ENCODE assay signal across 17 mouse cellular contexts in genomic region chr12:100226621-100227020, GRCm38 (mm10). TPM values are rescaled to one million over a fixed set of nuclear protein-coding genes. Genes with fewer than 3 reads are reported as not detected.
DNase-seq lines count a peak whose midpoint lies in the region; ATAC-seq lines count a peak whose summit lies in the region.
"Had no signal": no experiment of that assay in that cellular context is flagged by ENCODE, and none has a peak within 500 bp of the region (broad histone marks: within the 10 kb centered on the region; RNA-seq: fewer than 3 reads in every experiment).

No protein-coding gene starts in this region.

- no peak overlapping the region for H3K4me2 ChIP-seq in forebrain, embryonic 11.5 days (ENCODE audit: low read depth, low read length, severe bottlenecking)
- no peak overlapping the region for H3K4me2 ChIP-seq in hindbrain, embryonic 14.5 days (replicated peaks)
- H3K4me2 ChIP-seq in midbrain, embryonic 16.5 days (ENCODE audit: low read length), result 0 out of 2 replicates have a peak overlapping the region, but pooled peaks have one; percentile 7
- H3K4me2 ChIP-seq: liver, embryonic 13.5 days had no signal

- no peak overlapping the region for H3K4me3 ChIP-seq in forebrain, embryonic 11.5 days (ENCODE audit: low read depth, low read length)
- H3K4me3 ChIP-seq in hindbrain, embryonic 14.5 days (replicated peaks; ENCODE audit: low read length), result no peak overlapping the region
- no peak overlapping the region for H3K4me3 ChIP-seq in midbrain, embryonic 16.5 days (ENCODE audit: low read depth, low read length)
- H3K4me3 ChIP-seq: liver, embryonic 13.5 days had no signal

- H3K36me3 ChIP-seq in forebrain, embryonic 11.5 days (ENCODE audit: control insufficient read depth, insufficient read depth, low read length), result no peaks in the 10 kb centered on the region
- H3K36me3 ChIP-seq in hindbrain, embryonic 14.5 days (replicated peaks; ENCODE audit: control insufficient read depth, insufficient read depth), result no peaks in the 10 kb centered on the region
- H3K36me3 ChIP-seq in midbrain, embryonic 16.5 days (ENCODE audit: control insufficient read depth, insufficient read depth, low read length), result no peaks in the 10 kb centered on the region
- H3K36me3 ChIP-seq: G1E; liver, embryonic 13.5 days had no signal

- H3K4me1 ChIP-seq in forebrain, embryonic 11.5 days (replicated peaks; ENCODE audit: control insufficient read depth, insufficient read depth, low read length), result peaks cover 6% of the 10 kb centered on the region; the same call in 1 of the 2 replicates
- H3K4me1 ChIP-seq in hindbrain, embryonic 14.5 days (replicated peaks; ENCODE audit: control insufficient read depth, insufficient read depth, low read length), result peaks cover 45% of the 10 kb centered on the region
- H3K4me1 ChIP-seq in midbrain, embryonic 16.5 days (ENCODE audit: control insufficient read depth, insufficient read depth, low read length), result peaks cover 50% of the 10 kb centered on the region
- H3K4me1 ChIP-seq: liver, embryonic 13.5 days had no signal

- 0 out of 2 replicates have a peak overlapping the region, but pooled peaks have one; percentile 38 for H3K27ac ChIP-seq in forebrain, embryonic 11.5 days (ENCODE audit: low read depth, low read length)
- 0 out of 2 replicates have a peak overlapping the region, but pooled peaks have one; percentile 33 for H3K27ac ChIP-seq in hindbrain, embryonic 14.5 days
- H3K27ac ChIP-seq in midbrain, embryonic 16.5 days (ENCODE audit: low read length), result peak overlapping the region; percentile 47; the same call in 1 of the 2 replicates
- H3K27ac ChIP-seq: liver, embryonic 13.5 days had no signal

- H3K27me3 ChIP-seq in forebrain, embryonic 11.5 days (ENCODE audit: control insufficient read depth, insufficient read depth, low read length), result no peaks in the 10 kb centered on the region
- H3K27me3 ChIP-seq in hindbrain, embryonic 14.5 days (ENCODE audit: control insufficient read depth, insufficient read depth, low read length), result no peaks in the 10 kb centered on the region
- no peaks in the 10 kb centered on the region for H3K27me3 ChIP-seq in midbrain, embryonic 16.5 days (ENCODE audit: control insufficient read depth, insufficient read depth, low read depth, low read length)

- WGBS in forebrain, embryonic 11.5 days, result 65% methylated on average over 8 of the region's 8 CpGs
- WGBS in hindbrain, embryonic 14.5 days, result 46% methylated on average over 8 of the region's 8 CpGs
- WGBS in midbrain, embryonic 16.5 days, result 38% methylated on average over 8 of the region's 8 CpGs

- peak; percentile 45 for DNase-seq in MN1 (ENCODE audit: low spot score)
- DNase-seq in forebrain, embryonic 11.5 days (ENCODE audit: low spot score), result no peak
- DNase-seq in hindbrain, embryonic 14.5 days (ENCODE audit: low spot score), result no peak
- DNase-seq in cerebellum, postnatal 4 days (ENCODE audit: low spot score in 2 of 2), result no peak
- no peak for DNase-seq in adrenal gland, postnatal 10 days
- no peak for DNase-seq in spleen, adult 18-20 months
- no peak for DNase-seq in thymus, adult 18-20 months
- DNase-seq: B cell, adult 2 months; cerebellum, postnatal 36 days; heart, adult 11 months; heart, postnatal 14 days; kidney, adult 11 months; liver, embryonic 13.5 days; lung, postnatal 10 days; right cerebral cortex, adult 18-20 months had no signal

- no peak overlapping the region for H3K9ac ChIP-seq in forebrain, embryonic 11.5 days (ENCODE audit: low read length)
- H3K9ac ChIP-seq in hindbrain, embryonic 14.5 days, result no peak overlapping the region
- H3K9ac ChIP-seq in midbrain, embryonic 16.5 days (ENCODE audit: low read depth, low read length), result no peak overlapping the region
- H3K9ac ChIP-seq: liver, embryonic 13.5 days had no signal

- no peaks in the 10 kb centered on the region for H3K9me3 ChIP-seq in forebrain, embryonic 11.5 days (ENCODE audit: control insufficient read depth, low read length)
- H3K9me3 ChIP-seq in hindbrain, embryonic 14.5 days (ENCODE audit: control insufficient read depth, low read length), result 0 out of 2 replicates have a peak, but pooled peaks cover 3% of the 10 kb centered on the region
- H3K9me3 ChIP-seq in midbrain, embryonic 16.5 days (replicated peaks; ENCODE audit: control insufficient read depth, low read length, poor library complexity, severe bottlenecking), result no peaks in the 10 kb centered on the region
- H3K9me3 ChIP-seq: G1E; liver, embryonic 13.5 days had no signal

- peak; percentile 13; the same call in 1 of the 2 replicates for ATAC-seq in forebrain, embryonic 11.5 days (replicated peaks; ENCODE audit: low FRiP score)
- no peak; the same call in 1 of the 2 replicates for ATAC-seq in hindbrain, embryonic 14.5 days (ENCODE audit: low FRiP score)
- 0 out of 2 replicates have a peak, but pooled peaks have one; percentile 30 for ATAC-seq in midbrain, embryonic 16.5 days

RNA-seq across cellular contexts. Expression of gene Calm1, which starts 27.4 kb away (rescaled TPM):
- polyA plus RNA-seq in forebrain, embryonic 11.5 days (2014; fragmentation: Nextera tagmentation; extraction: Ambion mirVana), result 1,244 and 1,283 TPM in 2 replicates
- polyA plus RNA-seq in hindbrain, embryonic 14.5 days (2014; fragmentation: Nextera tagmentation; extraction: Ambion mirVana), result 2,705 and 2,824 TPM in 2 replicates
- 2,757 and 3,016 TPM in 2 replicates for polyA plus RNA-seq in midbrain, embryonic 16.5 days (2015; fragmentation: Nextera tagmentation; extraction: Ambion mirVana)
- 100 to 1,000 TPM; 355 to 389 TPM for total RNA-seq in adrenal gland, postnatal 10 days (2021)
